Mouse (Mus musculus) stomach, postnatal 0 days (tissue): Measurements from ENCODE around the gene Nos1.

Experiments used
- CTCF ChIP-seq: IDR thresholded peaks from 2 replicates; pipeline ENCODE4 v1.5.1; 2016; ENCODE audit warnings: antibody characterized with exemption, low read depth, mild to moderate bottlenecking, moderate library complexity
- EP300 ChIP-seq: optimal IDR thresholded peaks from 2 replicates; pipeline ENCODE3; 2016; ENCODE audit warnings: antibody characterized with exemption

DNA sequence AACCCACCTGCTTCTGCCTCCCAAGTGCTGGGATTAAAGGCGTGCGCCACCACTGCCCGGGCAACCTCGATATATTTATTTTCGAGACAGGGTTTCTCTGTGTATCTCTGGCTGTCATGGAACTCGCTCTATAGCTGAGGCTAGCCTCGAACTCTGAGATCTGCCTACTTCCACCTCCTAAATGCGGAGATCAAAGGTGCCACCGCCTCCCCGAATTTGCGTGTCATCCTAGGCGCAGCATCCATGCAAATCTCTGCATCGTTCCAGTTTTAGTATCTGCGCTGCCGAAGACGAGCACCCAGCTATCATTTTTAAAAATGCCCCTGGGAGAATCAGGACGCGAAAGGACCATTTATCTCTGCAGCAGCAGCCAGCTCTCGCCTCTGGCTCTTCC is 195.4 kb downstream of the Nos1 start:
- no peak for TF ChIP-seq EP300
- TF ChIP-seq CTCF = no peak
